Mouse (Mus musculus): ENCODE measurements around the gene 4921507P07Rik.

The 4921507P07Rik gene

DNA sequence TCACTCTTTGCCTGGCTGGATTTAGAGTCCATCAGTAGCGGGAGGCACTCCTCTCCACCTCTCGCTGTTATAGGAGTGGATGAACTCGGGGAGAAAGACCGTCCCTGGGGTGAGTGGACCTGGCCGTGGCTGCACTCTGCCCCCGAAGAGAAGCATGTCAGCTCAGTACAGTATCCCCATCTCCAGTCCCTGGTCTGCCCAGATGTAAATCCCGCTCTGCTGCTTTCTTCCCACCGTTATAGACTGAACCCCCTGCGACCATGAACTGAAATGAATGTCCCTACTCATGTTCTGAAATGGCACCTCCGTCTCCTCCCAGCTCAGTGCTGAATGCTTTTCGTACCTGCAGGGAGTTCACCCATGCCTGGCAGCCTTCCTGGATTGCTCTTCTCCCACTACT, 67.2 kb downstream of the 4921507P07Rik start:
- no peak overlapping the region for H3K4me3 ChIP-seq (replicated peaks; ENCODE audit: low read length)
- TF ChIP-seq CTCF (conservative IDR thresholded peaks at IDR 0.05; ENCODE audit: low read length), result no peak
- no peak for TF ChIP-seq NANOG (IDR thresholded peaks at IDR 0.05; ENCODE audit: borderline replicate concordance, low read length)
- TF ChIP-seq POU5F1 (IDR thresholded peaks at IDR 0.05; ENCODE audit: borderline replicate concordance, low read length), result no peak
- peaks cover 18% of the 10 kb centered on the region for H3K27me3 ChIP-seq (ENCODE audit: insufficient read depth, low read length)
- H3K4me1 ChIP-seq (replicated peaks; ENCODE audit: low read depth, low read length), result peaks cover 20% of the 10 kb centered on the region
- no peaks in the 10 kb centered on the region for H3K36me3 ChIP-seq (ENCODE audit: insufficient read depth, low read length)
- no peaks in the 10 kb centered on the region for H3K9me3 ChIP-seq (ENCODE audit: low read length)

DNA sequence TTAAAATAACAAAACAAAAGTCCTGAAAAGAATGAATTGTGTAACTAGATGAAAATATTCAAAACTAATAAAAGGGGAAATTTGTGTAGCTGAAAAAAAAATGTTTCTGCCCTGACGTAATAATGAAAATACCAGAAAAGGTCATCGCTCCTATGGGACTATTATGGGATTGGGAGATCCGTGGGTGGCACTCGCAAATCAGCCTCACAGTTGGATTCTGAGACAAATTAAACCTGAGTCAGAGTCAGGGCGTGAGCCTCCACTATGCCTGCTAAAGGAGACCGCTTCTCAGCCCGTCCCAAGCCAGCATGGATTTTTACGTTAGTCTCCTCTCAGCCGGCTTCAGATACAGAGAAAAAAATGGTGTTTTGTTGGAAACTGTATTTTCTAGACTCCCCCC, 69.0 kb downstream of the 4921507P07Rik start:
- TF ChIP-seq POU5F1 (IDR thresholded peaks at IDR 0.05; ENCODE audit: borderline replicate concordance, low read length) (no peak), CTCF (conservative IDR thresholded peaks at IDR 0.05; ENCODE audit: low read length) (no peak), NANOG (IDR thresholded peaks at IDR 0.05; ENCODE audit: borderline replicate concordance, low read length) (no peak)
- no peak overlapping the region for H3K4me3 ChIP-seq (replicated peaks; ENCODE audit: low read length)
- peaks cover 18% of the 10 kb centered on the region for H3K27me3 ChIP-seq (ENCODE audit: insufficient read depth, low read length)
- peaks cover 20% of the 10 kb centered on the region for H3K4me1 ChIP-seq (replicated peaks; ENCODE audit: low read depth, low read length)
- no peaks in the 10 kb centered on the region for H3K36me3 ChIP-seq (ENCODE audit: insufficient read depth, low read length)
- H3K9me3 ChIP-seq (ENCODE audit: low read length), result 0 out of 2 replicates have a peak, but pooled peaks cover 4% of the 10 kb centered on the region

DNA sequence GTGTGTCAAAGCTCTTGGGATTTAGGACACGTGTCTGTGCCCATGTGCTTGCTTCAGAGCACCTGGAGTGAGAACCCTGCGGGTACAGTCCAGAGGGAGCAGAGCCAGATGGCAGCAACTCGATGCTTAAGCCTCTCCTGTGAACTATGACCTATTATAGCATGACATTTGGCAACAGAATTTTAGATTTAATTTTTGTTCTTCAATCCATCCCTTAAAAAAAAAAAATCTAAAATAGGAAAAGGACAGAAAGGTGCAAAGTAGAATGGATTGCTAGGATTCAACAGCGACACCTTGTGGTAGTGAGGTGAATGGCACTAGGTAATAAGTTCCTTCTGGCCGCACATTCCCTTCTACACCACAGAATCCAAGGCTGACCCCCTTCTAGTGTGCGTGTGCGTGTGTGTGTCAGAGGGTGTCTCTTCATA, 69.8 kb downstream of the 4921507P07Rik start:
- Histone ChIP-seq H3K4me3 (replicated peaks; ENCODE audit: low read length) (no peak overlapping the region), H3K36me3 (ENCODE audit: insufficient read depth, low read length) (no peaks in the 10 kb centered on the region), H3K4me1 (replicated peaks; ENCODE audit: low read depth, low read length) (peaks cover 20% of the 10 kb centered on the region), H3K27me3 (ENCODE audit: insufficient read depth, low read length) (peaks cover 18% of the 10 kb centered on the region), H3K9me3 (ENCODE audit: low read length) (0 out of 2 replicates have a peak, but pooled peaks cover 4% of the 10 kb centered on the region)
- no peak for TF ChIP-seq NANOG (IDR thresholded peaks at IDR 0.05; ENCODE audit: borderline replicate concordance, low read length)
- peak; percentile 93 for TF ChIP-seq CTCF (conservative IDR thresholded peaks at IDR 0.05; ENCODE audit: low read length)
- TF ChIP-seq POU5F1 (IDR thresholded peaks at IDR 0.05; ENCODE audit: borderline replicate concordance, low read length), result no peak

DNA sequence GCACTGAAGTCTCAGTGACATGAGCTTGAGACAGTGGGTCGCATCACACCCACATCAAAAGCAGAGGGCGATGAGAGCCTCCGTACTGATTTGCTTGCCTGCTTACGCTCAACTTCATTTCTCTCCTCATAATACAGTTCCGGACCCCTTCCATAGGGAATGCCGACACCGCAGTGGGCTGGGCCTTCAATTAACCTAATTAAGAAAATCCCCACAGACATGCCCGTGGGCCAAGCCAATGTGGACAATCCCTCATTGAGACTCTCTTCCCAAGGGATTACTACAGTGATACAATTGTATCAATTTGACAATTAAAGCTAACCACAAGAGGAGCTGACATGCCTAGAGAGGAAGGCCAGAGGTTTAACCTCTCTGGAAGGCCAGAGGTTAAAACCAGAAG, 70.6 kb downstream of the 4921507P07Rik start:
- Histone ChIP-seq H3K4me3 (replicated peaks; ENCODE audit: low read length) (no peak overlapping the region), H3K9me3 (ENCODE audit: low read length) (0 out of 2 replicates have a peak, but pooled peaks cover 4% of the 10 kb centered on the region), H3K27me3 (ENCODE audit: insufficient read depth, low read length) (peaks cover 18% of the 10 kb centered on the region), H3K4me1 (replicated peaks; ENCODE audit: low read depth, low read length) (peaks cover 20% of the 10 kb centered on the region), H3K36me3 (ENCODE audit: insufficient read depth, low read length) (no peaks in the 10 kb centered on the region)
- TF ChIP-seq POU5F1 (IDR thresholded peaks at IDR 0.05; ENCODE audit: borderline replicate concordance, low read length), result no peak
- TF ChIP-seq CTCF (conservative IDR thresholded peaks at IDR 0.05; ENCODE audit: low read length), result no peak
- no peak for TF ChIP-seq NANOG (IDR thresholded peaks at IDR 0.05; ENCODE audit: borderline replicate concordance, low read length)

DNA sequence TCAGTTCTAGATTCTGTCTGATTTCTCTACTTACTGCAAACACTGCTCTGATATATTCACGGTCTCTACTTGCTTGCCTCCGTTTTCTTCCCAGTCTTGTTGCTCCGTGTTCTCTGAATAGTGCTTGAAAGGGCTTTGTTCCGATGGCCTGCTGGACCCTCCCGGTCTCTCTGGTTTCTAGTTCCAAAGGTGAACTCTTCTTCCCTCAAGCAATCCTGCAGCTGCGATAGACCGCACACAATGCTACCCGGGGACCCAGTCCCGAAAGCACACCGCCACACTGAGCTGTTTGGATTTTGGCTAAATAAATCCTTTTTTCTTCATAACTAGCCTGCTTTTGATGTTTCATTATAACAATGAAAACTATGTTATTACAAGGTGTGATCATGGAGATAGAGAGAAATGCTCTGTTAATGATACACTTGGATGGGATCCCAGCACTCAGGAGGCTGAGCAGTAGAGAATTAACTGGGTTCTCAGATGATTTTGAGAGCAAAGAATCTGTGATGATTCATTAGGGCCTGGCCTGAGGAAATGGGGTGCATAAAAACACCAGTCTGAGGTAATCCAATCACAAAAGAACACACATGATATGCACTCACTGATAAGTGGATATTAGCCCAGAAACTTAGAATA, 72.1 kb downstream of the 4921507P07Rik start:
- H3K4me3 ChIP-seq (replicated peaks; ENCODE audit: low read length), result no peak overlapping the region
- peaks cover 8% of the 10 kb centered on the region for H3K9me3 ChIP-seq (ENCODE audit: low read length)
- TF ChIP-seq NANOG (IDR thresholded peaks at IDR 0.05; ENCODE audit: borderline replicate concordance, low read length) (no peak), CTCF (conservative IDR thresholded peaks at IDR 0.05; ENCODE audit: low read length) (no peak), POU5F1 (IDR thresholded peaks at IDR 0.05; ENCODE audit: borderline replicate concordance, low read length) (no peak)
- peaks cover 19% of the 10 kb centered on the region for H3K4me1 ChIP-seq (replicated peaks; ENCODE audit: low read depth, low read length)
- H3K36me3 ChIP-seq (ENCODE audit: insufficient read depth, low read length), result no peaks in the 10 kb centered on the region
- H3K27me3 ChIP-seq (ENCODE audit: insufficient read depth, low read length), result peaks cover 11% of the 10 kb centered on the region; the same call in 1 of the 2 replicates

Data from E14TG2a.4 (cell line).